Mouse (Mus musculus): ENCODE data around the gene Phf19. TPM values are rescaled to one million over a fixed set of nuclear protein-coding genes. Genes with fewer than 3 reads are reported as not detected.

The Phf19 gene
- polyA plus RNA-seq (2012; ENCODE audit: low replicate concordance) = 2.7 and 3.9 TPM in 2 replicates

DNA sequence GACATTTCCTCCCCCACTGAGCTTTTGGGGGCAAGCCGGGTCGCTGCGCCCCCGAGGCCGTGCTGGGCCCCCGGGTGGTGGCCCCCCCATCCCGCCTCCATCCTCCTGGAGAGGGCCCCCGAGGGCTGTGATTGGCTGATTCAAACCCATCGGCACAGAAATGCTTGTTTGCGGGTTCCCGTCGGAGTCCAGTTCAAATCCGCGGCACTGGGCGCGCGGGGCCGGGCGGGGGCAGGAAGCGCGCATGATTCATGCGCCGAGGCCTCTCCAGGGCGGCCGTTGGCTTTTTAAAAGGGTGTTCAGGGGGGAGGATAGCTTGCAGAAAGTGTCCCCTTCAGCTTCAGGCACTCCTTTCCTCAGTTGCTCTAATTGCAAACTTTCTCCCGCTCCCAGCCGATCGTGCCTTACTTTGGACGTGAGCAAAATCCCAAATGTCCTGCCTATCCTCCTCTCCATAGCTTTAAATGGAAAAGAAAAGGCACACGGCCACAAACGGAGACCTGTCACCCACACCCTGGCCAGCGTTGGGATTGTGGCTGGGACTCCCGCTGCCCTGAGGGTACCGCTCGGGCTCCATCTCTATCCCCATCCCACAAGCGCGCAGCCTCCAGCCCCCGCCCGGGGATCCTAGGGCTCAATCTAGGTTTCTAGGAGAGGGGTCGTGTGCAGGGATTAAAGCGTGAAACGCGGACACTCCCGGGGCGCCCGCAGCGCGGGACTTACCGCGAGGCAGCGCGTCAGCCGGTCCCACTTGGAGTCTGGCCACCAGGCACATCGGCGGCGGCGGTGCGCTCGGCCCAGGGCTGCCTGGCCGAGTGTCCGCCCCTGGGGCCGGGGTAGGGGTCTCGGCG lies at the start of gene Phf19:
Gene Phf19, minus strand, starts transcription at position 809 of the 851 bp plus-strand sequence.

DNA sequence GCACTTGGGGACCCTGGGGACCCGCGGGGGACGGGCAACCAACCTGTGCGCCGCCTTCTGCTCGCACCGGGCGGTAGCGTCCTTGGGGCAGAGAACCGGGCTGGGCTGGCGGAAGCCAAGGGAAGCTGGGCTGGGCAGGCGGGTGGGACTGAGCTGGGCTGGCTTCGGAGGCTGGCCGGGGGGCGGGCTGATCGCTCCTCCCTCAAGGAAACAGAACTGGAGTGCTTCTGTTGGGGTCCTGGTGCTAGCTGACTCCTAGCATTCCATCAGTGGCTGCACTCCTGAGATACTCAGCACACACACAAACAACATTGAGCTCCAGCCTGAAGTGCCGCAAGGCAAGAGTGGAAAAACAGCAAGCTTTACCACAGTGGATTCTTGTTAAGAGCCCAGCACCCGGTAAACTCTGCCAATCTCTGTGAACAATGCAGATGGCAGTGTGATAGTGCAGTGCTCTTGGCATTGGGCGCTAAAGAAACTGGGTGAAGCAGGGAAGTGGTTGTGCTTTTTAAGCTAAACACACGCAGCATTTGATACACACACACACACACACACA lies 47.7 kb upstream of the Phf19 start, which contains the start of gene Traf1:
Gene Traf1, minus strand, starts transcription at position 292 of the 556 bp plus-strand sequence.

DNA sequence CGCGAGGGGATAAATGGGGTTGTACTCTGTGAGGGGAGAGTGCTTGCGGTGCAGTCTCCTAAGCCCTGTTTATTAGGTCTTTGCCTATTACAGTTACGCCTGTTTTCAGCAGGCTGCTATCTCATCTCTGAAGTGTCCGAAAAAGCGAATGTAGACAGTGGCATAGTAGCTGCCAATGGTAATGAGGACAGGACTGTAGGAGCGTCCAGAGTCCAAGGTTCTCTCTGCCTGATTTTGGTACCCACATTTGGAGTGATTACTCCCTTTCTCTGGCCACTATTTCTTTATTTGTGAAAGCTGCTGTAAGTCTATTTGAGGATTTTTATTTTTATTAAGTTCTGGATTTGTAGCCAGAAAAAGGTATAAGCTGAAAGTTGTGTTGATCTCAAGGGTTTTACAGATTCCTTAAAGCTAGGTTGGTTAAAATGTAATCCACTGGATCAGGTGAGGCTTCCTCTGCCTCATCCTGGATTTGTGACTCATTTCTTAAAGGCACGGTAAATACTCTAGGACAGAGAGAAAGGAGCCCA lies 38.9 kb downstream of the Phf19 start, which contains the start of gene Psmd5:
Gene Psmd5, minus strand, starts transcription at position 153 of the 530 bp plus-strand sequence.

DNA sequence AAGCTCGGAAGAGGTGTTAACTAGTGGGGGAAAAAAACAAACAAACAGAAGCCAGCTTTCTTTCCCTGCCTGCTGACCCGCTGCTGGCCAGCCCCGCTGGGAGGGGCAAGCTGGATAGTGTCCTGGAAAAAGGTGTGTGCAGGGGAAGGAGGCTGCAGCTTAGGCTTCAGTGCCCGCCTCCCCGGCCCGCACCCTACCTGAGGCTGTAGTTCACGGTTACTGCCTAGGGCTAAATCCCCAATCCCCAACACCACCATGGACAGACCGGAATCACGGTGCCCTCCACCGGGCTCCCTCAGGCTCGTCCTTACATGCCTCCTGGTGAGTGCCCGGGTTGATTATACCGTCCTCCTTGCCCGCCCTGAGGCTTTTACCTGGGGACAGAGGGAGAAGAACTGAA lies 39.6 kb downstream of the Phf19 start, which contains the start of gene Cutal:
Gene Cutal, plus strand, starts transcription at position 126 of the 400 bp plus-strand sequence.

Other genes starting within 250 kb of the Phf19 start
- gene Gapvd1, start 158.8 kb downstream of the Phf19 start, polyA plus RNA-seq (2012; ENCODE audit: low replicate concordance) = 20.5 and 24.6 TPM in 2 replicates
- 56.4 and 125 TPM in 2 replicates for gene Hspa5, start 142.1 kb downstream of the Phf19 start, polyA plus RNA-seq (2012; ENCODE audit: low replicate concordance)
- gene Rabepk, start 114.1 kb downstream of the Phf19 start, polyA plus RNA-seq (2012; ENCODE audit: low replicate concordance) = 5.6 and 20.6 TPM in 2 replicates
- 25.3 and 42.4 TPM in 2 replicates for gene Fbxw2, start 87.7 kb downstream of the Phf19 start, polyA plus RNA-seq (2012; ENCODE audit: low replicate concordance)
- not detected in 2 replicates for gene Gm34653, start 81.0 kb downstream of the Phf19 start, polyA plus RNA-seq (2012; ENCODE audit: low replicate concordance)
- gene Cutal, start 39.6 kb downstream of the Phf19 start, polyA plus RNA-seq (2012; ENCODE audit: low replicate concordance) = not detected in 2 replicates
- gene Psmd5, start 39.1 kb downstream of the Phf19 start, polyA plus RNA-seq (2012; ENCODE audit: low replicate concordance) = 5.3 and 11.2 TPM in 2 replicates
- 3.8 and 5.1 TPM in 2 replicates for gene Traf1, start 47.7 kb upstream of the Phf19 start, polyA plus RNA-seq (2012; ENCODE audit: low replicate concordance)
- not detected in 2 replicates for gene Hc, start 147.4 kb upstream of the Phf19 start, polyA plus RNA-seq (2012; ENCODE audit: low replicate concordance)
- gene AI182371, start 187.5 kb upstream of the Phf19 start, polyA plus RNA-seq (2012; ENCODE audit: low replicate concordance) = 0.17 TPM in 1 of 2 replicates, not detected in the other
- gene Cntrl, start 195.5 kb upstream of the Phf19 start, polyA plus RNA-seq (2012; ENCODE audit: low replicate concordance) = 7.2 and 18.9 TPM in 2 replicates